Mouse (Mus musculus): ENCODE data around the gene Man1a.

Man1a gene

GRCm38 (mm10) chr10:54076420-54076819 lies at the start of gene Man1a:
TSS of gene Man1a (minus strand) at chr10:54076609.
- DNase-seq, result no peak

GRCm38 (mm10) chr10:54121816-54122215 lies 45.4 kb upstream of the Man1a start:
- DNase-seq, result no peak

GRCm38 (mm10) chr10:54120375-54120774 lies 44.0 kb upstream of the Man1a start:
- peak in 1 of 2 experiments; percentile 4 for DNase-seq

GRCm38 (mm10) chr10:54119303-54119702 lies 42.9 kb upstream of the Man1a start:
- DNase-seq, result no peak

GRCm38 (mm10) chr10:54118223-54118912 lies 42.0 kb upstream of the Man1a start:
- no peak for DNase-seq

GRCm38 (mm10) chr10:54117763-54118162 lies 41.4 kb upstream of the Man1a start:
- DNase-seq, result no peak

- DNase-seq, result no peak
These were observed 27.3 kb upstream of the Man1a start for GRCm38 (mm10) chr10:54103671-54104070.

GRCm38 (mm10) chr10:54092081-54092480 lies 15.7 kb upstream of the Man1a start:
- no peak for DNase-seq

- DNase-seq, result no peak
These were observed 13.5 kb upstream of the Man1a start for GRCm38 (mm10) chr10:54089923-54090322.

GRCm38 (mm10) chr10:54087346-54087745 lies 10.9 kb upstream of the Man1a start:
- DNase-seq, result no peak

- DNase-seq, result no peak
These were observed 8.7 kb upstream of the Man1a start for GRCm38 (mm10) chr10:54085073-54085472.

GRCm38 (mm10) chr10:54077005-54077404 lies 596 bp upstream of the Man1a start:
- DNase-seq, result no peak

GRCm38 (mm10) chr10:54075441-54076010 lies 883 bp downstream of the Man1a start:
- peak; percentile 61 to 65 for DNase-seq

GRCm38 (mm10) chr10:54074609-54075421 lies 1.6 kb downstream of the Man1a start:
- DNase-seq, result peak in 1 of 2 experiments; percentile 10

GRCm38 (mm10) chr10:54074247-54074608 lies 2.2 kb downstream of the Man1a start:
- no peak for DNase-seq

GRCm38 (mm10) chr10:54073641-54074203 lies 2.7 kb downstream of the Man1a start:
- DNase-seq, result no peak

GRCm38 (mm10) chr10:54072336-54072735 lies 4.1 kb downstream of the Man1a start:
- DNase-seq, result no peak

- no peak for DNase-seq
These were observed 5.9 kb downstream of the Man1a start for GRCm38 (mm10) chr10:54070496-54070895.

- DNase-seq, result no peak
These were observed 7.0 kb downstream of the Man1a start for GRCm38 (mm10) chr10:54069412-54069811.

- no peak for DNase-seq
These were observed 9.7 kb downstream of the Man1a start for GRCm38 (mm10) chr10:54066683-54067082.

- DNase-seq, result no peak
These were observed 12.7 kb downstream of the Man1a start for GRCm38 (mm10) chr10:54063551-54064260.

GRCm38 (mm10) chr10:54062835-54063234 lies 13.6 kb downstream of the Man1a start:
- no peak for DNase-seq

- no peak for DNase-seq
These were observed 15.2 kb downstream of the Man1a start for GRCm38 (mm10) chr10:54061159-54061558.

All from cerebellum, adult 18-20 months (tissue).